Mouse (Mus musculus) thymus, postnatal 10 days (tissue): ENCODE measurements around the gene Echdc3.

Experiments
- DNase-seq, 2 experiments: peaks; one replicate each; pipeline ENCODE4 v3.0.0; 2021; ENCODE audit warnings: low spot score in 2 of 2

Gene Echdc3

GRCm38 (mm10) chr2:6226361-6227058 lies 13.7 kb upstream of the Echdc3 start:
- no peak for DNase-seq

DNA sequence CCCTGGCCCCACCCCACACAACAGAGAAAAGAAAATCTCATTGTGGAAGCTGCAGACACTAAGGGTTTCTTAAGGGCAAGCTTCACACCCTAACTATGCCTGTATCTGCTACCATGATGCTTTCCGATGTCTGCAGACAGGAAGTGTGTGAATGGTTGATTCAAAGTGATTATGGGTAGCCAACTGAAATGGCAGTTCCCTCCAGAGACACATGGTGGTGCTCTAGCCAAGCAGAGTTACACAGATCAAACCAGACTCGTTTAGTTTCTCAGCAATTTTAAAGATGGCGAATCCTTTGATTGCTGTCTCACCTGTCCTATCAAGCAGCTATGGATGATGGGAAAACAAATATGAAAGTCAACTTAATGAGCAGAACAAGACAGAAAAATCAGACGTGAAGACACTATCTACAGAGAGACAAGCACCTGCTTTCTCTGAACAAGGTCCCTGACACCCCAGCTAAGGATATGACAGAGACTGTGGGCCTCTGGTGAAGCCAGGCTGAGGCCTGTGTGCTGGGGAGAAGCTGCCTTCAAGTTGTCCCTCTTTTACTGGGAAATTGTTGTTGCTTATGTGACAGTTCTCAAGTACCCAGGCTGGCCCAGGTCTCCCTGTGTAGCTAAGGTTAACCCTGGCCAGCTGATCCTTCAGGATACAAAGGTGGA lies 7.4 kb upstream of the Echdc3 start:
- peak; percentile 56 to 80 for DNase-seq

DNA sequence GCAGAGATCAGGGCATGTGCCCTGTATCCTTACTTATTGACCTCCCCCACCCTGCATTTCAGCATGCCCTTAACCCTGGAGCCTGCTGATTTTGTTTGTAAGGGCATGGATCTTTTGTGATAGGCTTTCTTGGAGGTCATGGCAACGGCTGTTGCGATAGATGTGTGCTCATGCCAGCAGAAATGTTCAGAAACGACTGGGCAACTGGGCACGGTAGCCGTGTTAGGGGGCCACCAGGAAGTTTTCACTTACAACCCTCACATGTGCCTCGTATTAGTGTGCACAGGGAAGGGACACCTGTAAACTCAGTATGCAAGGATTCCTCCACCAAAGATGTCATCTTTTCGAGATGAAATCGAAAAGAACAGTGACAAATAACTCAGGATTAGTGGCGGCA lies 508 bp downstream of the Echdc3 start:
- no peak for DNase-seq

- DNase-seq = no peak
These were observed 2.0 kb downstream of the Echdc3 start for GRCm38 (mm10) chr2:6210840-6211239.

DNA sequence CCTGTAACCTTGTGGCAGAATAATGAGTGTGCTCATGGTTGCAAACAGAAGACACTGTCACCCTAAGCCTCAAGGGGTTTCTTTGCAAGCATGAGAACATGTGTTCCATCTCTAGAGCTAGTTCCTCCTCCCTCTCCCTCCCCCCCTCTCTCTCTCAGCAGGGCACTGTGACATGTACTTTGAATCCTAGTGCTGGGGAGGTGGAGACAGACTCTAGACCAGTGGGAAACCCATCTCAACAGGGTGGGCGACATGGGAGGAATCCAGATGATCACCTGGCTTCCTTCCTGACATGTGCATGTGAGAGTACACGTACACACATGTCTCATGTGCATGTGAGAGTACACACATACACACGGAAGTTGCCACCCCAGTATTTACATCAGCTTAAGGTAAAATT lies 3.1 kb downstream of the Echdc3 start:
- no peak for DNase-seq

- DNase-seq = no peak
These were observed 3.7 kb downstream of the Echdc3 start for GRCm38 (mm10) chr2:6209116-6209515.

GRCm38 (mm10) chr2:6207736-6208135 lies 5.1 kb downstream of the Echdc3 start:
- DNase-seq = no peak

- no peak for DNase-seq
These were observed 16.4 kb downstream of the Echdc3 start for GRCm38 (mm10) chr2:6196363-6196973.

- no peak for DNase-seq
These were observed 17.2 kb downstream of the Echdc3 start for GRCm38 (mm10) chr2:6195468-6196239.

- no peak for DNase-seq
These were observed 18.3 kb downstream of the Echdc3 start for GRCm38 (mm10) chr2:6194497-6194896.

DNA sequence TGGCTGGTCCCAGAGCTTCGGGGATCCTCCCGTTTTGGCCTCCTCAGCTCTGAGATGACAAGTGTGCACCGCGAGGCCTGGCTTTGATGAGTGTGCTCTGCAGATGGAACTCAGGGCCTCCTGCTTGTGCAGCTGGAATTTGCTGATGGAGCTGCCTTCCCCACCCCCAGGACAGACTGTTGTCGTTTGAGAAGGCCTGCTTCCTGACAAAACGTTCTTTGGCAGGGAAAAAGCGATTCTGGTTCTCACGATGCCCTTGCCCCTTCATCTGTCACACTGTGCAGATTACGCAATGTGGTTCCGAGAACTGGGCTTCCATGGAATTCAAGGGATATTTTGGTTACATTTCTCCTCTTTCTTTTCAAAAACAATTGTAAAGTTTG lies 19.3 kb downstream of the Echdc3 start:
- DNase-seq = no peak

- peak in 1 of 2 experiments; percentile 26 for DNase-seq
These were observed 19.8 kb downstream of the Echdc3 start for GRCm38 (mm10) chr2:6192820-6193590.

DNA sequence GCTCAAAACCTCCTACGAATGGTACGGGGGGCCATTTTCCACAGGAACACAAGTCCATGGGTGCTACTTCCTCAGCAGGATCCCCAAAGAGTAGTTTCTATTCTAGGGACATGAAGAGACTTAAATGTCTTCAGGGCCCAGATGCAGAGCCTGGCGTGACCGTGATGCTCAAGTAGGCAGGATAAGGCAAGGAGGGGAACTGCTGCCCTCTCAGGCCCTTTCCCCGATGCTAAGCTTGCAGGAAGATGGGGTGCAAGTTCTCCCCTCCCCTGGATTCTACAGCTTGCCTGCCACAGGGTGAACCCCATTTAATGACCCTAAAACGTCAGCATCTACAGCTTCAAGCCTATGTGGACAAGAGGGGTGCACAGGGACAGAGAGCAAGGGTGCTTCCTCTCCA lies 22.8 kb downstream of the Echdc3 start:
- no peak for DNase-seq

- DNase-seq = no peak
These were observed 23.2 kb downstream of the Echdc3 start for GRCm38 (mm10) chr2:6189675-6189998.

DNA sequence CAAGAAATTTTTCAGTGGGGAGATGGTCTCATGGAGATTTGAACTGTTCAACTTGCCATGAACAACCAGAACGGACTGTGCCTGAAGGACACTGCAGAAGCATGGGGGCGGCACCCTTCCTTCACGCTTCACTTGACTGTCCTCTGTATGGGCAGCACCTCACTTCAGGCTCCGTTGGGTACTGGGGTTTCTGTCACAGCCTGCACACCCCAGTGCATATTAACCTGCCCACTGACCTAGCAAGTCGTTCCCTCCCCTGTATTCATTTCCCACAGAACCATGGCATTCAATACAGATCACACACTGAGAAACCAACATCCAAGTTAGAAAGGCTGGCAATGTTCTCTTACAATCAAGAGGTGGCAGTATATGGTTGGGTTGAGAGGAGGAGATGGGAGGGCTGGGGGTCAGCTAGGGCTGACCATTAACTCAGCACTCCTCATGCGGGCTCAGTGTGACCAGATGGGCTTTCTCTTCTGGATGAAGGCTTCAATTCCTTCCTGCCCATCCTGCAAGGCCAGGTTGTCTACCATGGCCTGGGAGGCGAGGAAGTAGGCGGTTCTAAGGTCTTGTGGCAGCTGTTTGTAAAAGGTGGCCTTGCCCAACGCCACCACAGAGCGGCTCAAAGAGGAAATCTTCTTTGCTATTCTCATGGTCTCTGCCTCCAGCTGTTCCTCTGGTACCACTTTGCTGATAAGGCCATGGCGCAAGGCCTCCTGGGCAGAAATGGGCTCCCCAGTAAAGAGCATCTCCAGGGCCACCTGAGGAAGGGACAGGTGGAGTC lies 23.8 kb downstream of the Echdc3 start:
- no peak for DNase-seq

DNA sequence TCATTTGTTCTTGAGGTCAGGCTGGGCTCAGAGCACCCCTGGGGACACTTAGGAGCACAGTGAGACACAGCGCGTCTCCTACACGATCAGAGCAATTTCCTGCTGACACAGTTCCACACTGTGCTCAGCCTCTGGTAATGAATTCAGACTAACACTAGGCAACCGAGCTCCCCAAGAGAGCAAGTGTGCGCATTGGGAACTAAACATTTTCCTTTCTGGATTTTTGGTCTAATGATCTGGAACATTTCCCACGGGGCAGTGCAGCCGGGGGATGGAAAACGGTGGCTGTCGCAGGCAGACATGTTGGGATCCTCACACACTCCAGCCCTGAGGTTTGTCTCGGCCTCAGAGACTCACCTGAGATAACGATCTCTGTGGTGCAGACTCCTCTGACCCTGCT lies 25.4 kb downstream of the Echdc3 start:
- no peak for DNase-seq

DNA sequence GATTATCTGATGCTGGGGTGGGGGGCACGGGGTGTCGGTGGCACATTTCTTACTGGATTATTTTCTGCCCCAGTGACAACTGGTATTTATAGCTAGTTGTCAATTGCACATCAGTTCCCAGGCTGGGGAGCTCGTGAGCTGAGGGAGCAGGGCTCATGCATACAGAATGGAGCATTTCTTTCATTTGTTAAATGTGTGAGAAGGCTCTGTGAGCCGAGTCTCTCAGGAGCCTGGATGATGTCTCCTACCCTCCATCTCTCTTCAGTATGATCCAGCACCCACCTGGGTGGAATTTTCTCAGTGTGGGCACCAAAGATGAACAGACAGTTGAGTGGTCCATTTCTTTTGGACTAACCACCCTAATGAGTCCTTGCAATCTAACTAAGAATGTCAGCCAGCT lies 25.9 kb downstream of the Echdc3 start:
- no peak for DNase-seq

GRCm38 (mm10) chr2:6179749-6180117 lies 33.1 kb downstream of the Echdc3 start:
- no peak for DNase-seq

- DNase-seq = no peak
These were observed 33.7 kb downstream of the Echdc3 start for GRCm38 (mm10) chr2:6178901-6179748.

DNA sequence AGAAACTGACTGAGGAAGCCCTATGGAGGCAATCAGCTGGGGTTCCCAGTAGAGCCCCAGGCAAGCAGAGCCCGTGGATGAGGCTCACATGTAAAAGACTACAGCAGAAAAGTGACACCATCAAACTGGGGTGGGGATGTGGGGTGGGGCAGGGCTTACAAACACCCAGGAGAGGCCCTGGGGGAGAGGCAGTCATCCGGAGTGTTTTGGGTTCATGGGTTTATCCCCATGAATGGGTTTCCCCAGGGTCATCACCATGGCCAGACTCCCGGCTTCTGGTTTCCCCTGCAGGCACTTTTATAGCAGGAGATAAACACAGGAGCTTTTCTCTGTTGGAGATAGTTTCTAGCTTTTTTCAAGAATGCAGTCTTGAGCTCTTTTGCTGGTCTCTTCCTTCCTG lies 39.8 kb downstream of the Echdc3 start:
- DNase-seq = no peak
